Mouse (Mus musculus): ENCODE data around the gene Mad2l2. TPM values are rescaled to one million over a fixed set of nuclear protein-coding genes. Genes with fewer than 3 reads are reported as not detected.

Gene Mad2l2
- polyA plus RNA-seq, 1 experiment, result 111 TPM

DNA sequence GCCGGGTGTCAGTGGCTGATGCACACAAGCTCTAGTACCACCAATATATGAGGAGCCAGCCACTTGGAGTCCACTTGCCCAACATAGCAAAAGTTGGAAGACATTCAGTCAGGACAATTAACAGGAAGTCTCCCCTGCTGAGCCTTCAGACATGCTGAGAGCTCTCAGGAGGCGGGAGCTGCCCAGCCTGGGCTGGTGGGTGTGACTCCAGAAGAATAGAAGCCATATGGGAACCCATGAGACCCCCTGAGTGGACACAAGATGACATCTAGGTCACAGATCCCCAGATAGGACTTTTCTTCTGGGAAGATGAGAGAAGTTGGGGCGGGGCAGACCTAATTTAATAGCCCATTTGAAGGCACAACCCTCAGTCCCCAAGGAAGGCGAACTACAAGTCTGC lies 41.0 kb upstream of the Mad2l2 start:
- no peak for DNase-seq (ENCODE audit: low read depth)
- no peak for TF ChIP-seq CTCF (IDR thresholded peaks at IDR 0.05; ENCODE audit: borderline replicate concordance, extremely low read depth, insufficient read depth, insufficient read length)
- no peak for TF ChIP-seq POLR2A (IDR thresholded peaks at IDR 0.05; ENCODE audit: borderline replicate concordance, extremely low read depth, insufficient read depth, insufficient read length, poor library complexity, severe bottlenecking)

DNA sequence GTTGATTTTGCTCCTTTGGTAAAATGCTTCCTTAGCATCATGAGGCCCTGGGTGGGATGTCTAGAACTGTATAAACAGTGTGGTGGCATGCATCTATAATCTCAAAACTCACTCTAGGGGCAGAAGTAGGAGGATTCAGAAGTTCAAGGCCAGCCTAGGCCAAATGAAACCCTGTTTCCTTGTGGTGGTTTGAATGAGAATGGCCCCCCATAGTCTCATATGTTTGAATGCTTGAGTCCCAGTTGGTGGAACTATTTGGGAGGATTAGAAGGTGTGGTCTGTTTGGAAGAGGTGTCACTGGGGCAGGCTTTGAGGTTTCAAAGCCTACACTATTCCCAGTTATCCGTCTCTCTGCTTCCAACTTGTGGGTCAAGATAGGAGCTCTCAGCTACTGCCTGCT lies 39.0 kb upstream of the Mad2l2 start:
- no peak for DNase-seq (ENCODE audit: low read depth)
- TF ChIP-seq CTCF (IDR thresholded peaks at IDR 0.05; ENCODE audit: borderline replicate concordance, extremely low read depth, insufficient read depth, insufficient read length) (no peak), POLR2A (IDR thresholded peaks at IDR 0.05; ENCODE audit: borderline replicate concordance, extremely low read depth, insufficient read depth, insufficient read length, poor library complexity, severe bottlenecking) (no peak)

DNA sequence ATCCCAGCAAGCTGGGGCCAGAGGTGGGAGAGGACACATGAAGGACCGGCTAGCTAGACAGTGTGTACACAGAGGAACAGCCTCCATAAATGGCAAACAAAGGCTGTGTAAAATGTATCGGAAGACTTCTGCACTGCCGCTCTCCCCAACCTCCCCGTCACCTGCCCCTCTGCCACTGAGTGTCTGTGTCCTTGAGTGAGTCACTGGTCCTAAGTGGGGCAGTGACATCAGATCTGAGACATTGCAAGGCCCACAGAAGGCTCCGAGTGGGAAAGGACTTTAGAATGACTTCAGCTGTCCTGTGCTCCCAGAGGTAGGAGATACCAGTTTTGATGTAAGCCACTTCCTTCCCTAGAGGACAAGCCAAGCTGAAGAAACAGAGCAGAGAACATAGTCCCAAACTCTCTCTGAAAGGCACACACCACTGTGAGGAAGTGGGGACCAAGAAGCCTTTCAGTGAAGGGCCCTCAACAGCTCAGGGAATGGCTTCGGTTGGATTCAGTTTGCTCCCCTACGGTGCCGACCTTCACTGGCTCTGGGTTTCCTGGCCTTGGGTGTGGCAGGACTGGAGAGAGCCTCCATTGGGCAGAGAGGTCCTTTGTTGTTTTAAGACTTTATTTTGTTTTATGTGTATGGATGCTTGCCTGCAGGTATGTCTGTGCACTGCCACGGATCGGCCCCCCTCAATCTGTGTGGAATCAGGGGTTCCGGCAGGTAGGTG lies 37.5 kb upstream of the Mad2l2 start:
- TF ChIP-seq POLR2A (IDR thresholded peaks at IDR 0.05; ENCODE audit: borderline replicate concordance, extremely low read depth, insufficient read depth, insufficient read length, poor library complexity, severe bottlenecking), result no peak
- no peak for TF ChIP-seq CTCF (IDR thresholded peaks at IDR 0.05; ENCODE audit: borderline replicate concordance, extremely low read depth, insufficient read depth, insufficient read length)

DNA sequence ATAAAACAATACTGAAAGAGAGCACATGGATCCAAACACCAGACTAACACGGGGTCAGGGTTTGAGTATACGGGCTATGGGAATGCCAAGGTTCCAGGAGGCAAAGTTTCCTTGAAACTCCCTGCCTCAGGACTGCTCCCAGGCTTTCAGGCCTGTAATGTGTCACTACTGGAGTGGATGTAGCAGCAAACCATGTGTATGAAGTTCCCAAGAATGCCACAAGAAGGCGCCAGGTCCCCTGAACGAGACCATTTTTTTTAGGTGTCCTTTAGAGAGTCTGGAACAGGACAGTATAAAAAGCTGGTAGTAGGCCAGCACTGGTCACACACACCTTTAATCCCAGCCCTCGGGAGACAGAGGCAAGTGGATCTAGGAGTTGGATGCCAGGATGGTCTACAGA lies 36.0 kb upstream of the Mad2l2 start:
- peak; percentile 15 for DNase-seq (ENCODE audit: low read depth)
- TF ChIP-seq POLR2A (IDR thresholded peaks at IDR 0.05; ENCODE audit: borderline replicate concordance, extremely low read depth, insufficient read depth, insufficient read length, poor library complexity, severe bottlenecking) (no peak), CTCF (IDR thresholded peaks at IDR 0.05; ENCODE audit: borderline replicate concordance, extremely low read depth, insufficient read depth, insufficient read length) (peak; percentile 17; the same call in 1 of the 2 replicates)

More for the DNA sequence above, 37.5 kb upstream of the Mad2l2 start:
- DNase-seq (ENCODE audit: low read depth), result no peak

DNA sequence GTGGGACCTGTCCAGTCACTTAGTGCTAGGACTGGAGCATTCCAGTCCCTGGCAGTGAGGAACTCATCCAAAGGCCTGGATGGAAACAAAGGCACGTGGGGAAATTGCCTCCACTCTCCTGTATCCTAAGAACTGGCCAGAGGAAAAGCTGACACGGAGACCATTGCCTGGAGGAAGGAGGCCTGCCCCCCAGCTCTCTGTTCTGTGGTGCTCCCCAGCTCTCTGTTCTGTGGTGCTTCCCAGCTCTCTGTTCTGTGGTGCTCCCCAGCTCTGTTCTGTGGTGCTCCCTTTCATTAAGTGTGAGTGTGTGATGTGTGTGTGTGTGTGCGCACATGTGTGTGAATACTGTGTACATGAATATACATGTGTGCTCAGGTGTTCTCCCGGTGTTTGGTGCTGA lies 35.1 kb upstream of the Mad2l2 start:
- TF ChIP-seq POLR2A (IDR thresholded peaks at IDR 0.05; ENCODE audit: borderline replicate concordance, extremely low read depth, insufficient read depth, insufficient read length, poor library complexity, severe bottlenecking), result no peak
- no peak for TF ChIP-seq CTCF (IDR thresholded peaks at IDR 0.05; ENCODE audit: borderline replicate concordance, extremely low read depth, insufficient read depth, insufficient read length)
- no peak for DNase-seq (ENCODE audit: low read depth)

DNA sequence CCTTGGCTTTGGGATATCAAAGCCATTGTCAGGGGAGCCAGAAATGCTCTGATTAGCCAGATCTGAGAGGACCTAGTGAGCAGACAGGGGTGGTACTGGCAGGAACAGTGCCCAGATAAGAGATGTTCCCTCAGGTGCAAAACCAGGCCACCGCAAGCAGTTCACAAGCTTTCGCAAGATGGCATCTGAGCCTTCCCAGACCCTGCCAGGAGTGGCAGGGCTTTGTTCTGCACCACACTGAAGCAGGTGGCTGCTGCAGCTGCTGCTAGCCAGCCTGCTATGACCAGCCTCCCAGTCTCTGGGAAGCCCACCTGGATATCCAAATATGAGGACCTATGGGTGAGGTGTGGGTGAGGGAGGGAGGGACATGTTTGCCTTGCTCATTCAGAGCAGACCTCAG lies 32.2 kb upstream of the Mad2l2 start:
- DNase-seq (ENCODE audit: low read depth), result peak; percentile 34
- no peak for TF ChIP-seq CTCF (IDR thresholded peaks at IDR 0.05; ENCODE audit: borderline replicate concordance, extremely low read depth, insufficient read depth, insufficient read length)
- no peak for TF ChIP-seq POLR2A (IDR thresholded peaks at IDR 0.05; ENCODE audit: borderline replicate concordance, extremely low read depth, insufficient read depth, insufficient read length, poor library complexity, severe bottlenecking)

DNA sequence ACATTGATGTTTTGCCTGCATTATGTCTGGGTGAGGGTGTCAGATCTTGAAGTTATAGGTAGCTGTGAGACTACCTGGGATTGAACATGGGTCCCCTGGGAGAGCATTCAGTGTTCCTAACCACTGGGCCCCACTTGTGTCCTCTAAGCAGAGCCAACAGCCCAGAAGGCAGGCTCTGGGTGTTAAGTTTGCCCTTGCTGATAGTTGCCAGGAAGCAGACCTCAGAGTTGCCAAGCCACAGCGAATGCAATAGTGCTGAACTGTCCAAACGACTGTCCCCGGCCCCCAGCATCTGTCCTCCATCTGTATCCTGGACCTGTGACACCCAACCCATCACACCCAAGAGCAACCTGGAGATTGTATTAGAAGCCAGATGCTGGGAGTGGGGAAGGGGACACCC lies 31.5 kb upstream of the Mad2l2 start:
- DNase-seq (ENCODE audit: low read depth), result no peak
- TF ChIP-seq CTCF (IDR thresholded peaks at IDR 0.05; ENCODE audit: borderline replicate concordance, extremely low read depth, insufficient read depth, insufficient read length) (no peak), POLR2A (IDR thresholded peaks at IDR 0.05; ENCODE audit: borderline replicate concordance, extremely low read depth, insufficient read depth, insufficient read length, poor library complexity, severe bottlenecking) (no peak)

DNA sequence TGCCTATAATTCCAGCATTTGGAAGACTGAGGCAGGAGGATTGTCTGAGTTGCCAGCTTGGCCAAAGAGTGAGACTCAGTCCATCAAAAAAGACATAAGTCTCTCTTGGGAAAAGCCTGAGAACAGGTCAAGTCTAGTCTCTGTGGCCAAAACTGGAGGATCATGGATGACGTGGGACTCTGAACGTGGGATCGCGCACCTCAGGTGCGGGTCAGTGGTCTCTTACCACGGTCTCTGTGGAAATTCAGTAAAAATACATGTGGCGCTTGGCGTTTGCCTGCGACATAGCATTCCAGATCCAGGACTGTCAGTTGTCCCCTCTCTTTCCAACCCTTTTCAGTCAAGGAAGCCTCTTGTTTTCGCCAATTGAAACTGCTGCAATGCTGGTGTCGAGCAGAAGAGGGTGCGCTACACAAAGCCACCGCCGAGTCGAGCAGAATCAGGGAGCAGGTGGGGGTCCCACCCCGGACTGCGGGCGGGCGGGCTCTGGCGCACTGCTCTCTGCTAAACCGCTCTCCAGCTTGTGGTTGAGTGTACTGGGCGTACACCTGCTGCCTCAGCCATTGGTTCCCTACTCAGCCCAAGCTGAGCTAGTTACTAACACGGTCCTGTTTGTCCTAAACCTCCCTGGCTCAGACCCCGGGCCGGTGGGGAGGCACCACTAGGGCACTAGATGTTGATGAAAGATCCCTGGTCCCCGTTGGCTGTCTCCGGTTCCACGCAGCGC lies 28.2 kb upstream of the Mad2l2 start:
- peak; percentile 93 for DNase-seq (ENCODE audit: low read depth)
- TF ChIP-seq POLR2A (IDR thresholded peaks at IDR 0.05; ENCODE audit: borderline replicate concordance, extremely low read depth, insufficient read depth, insufficient read length, poor library complexity, severe bottlenecking), result peak; percentile 29; the same call in 1 of the 2 replicates
- TF ChIP-seq CTCF (IDR thresholded peaks at IDR 0.05; ENCODE audit: borderline replicate concordance, extremely low read depth, insufficient read depth, insufficient read length), result peak; percentile 66

DNA sequence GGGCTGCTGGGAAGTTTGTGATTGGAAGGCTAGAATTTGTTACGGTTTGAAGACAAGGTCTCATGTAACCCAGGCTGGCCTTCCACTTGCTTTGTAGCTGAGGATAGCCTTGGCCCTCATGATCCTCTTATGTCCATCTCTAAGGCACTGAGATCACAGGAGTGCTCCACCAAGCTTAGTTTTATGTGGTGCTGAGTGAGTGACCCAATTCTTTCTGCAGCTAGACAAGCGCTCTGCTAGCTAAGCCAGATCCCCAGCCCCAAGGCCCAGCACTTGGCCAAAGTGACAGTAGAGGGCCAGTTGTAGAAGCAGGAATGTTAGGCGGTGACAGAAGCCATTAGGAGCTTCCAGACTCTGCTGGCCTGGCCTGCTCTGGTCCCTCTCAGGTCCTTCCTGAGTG lies 26.0 kb upstream of the Mad2l2 start:
- no peak for DNase-seq (ENCODE audit: low read depth)
- TF ChIP-seq POLR2A (IDR thresholded peaks at IDR 0.05; ENCODE audit: borderline replicate concordance, extremely low read depth, insufficient read depth, insufficient read length, poor library complexity, severe bottlenecking) (no peak), CTCF (IDR thresholded peaks at IDR 0.05; ENCODE audit: borderline replicate concordance, extremely low read depth, insufficient read depth, insufficient read length) (no peak)

DNA sequence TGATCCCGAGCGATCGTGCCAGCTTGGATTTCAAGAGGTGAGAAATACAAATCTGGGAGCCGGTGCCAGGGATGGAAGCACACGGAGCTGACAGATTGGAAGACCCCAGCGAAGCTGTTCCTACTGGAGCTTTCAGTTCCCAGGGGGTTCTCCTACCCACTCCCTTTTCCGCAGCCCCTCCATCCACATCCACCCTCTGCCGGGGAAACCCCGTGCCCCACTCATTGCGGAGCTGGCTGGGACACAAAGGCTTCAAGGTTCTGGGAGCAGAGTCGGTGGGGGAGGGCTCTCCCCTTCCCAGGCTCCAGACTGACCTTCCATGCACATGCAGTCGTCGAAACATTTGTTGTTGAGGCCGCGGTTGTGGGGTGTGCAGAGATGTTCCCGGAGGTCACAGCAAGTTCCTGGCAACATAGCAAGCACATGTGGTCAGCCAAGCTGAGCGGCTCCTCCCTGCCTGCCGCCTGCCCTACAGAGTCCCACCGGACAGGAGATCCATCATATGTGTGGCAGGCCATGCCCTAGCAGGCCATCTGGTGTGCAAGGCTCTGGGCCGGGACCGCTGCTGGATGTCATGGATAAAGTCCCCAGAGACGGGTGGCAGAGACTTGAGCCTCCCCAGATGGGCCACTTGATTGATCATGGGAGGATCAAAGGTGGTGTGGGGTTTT lies 22.4 kb upstream of the Mad2l2 start:
- TF ChIP-seq CTCF (IDR thresholded peaks at IDR 0.05; ENCODE audit: borderline replicate concordance, extremely low read depth, insufficient read depth, insufficient read length) (no peak), POLR2A (IDR thresholded peaks at IDR 0.05; ENCODE audit: borderline replicate concordance, extremely low read depth, insufficient read depth, insufficient read length, poor library complexity, severe bottlenecking) (no peak)
- DNase-seq (ENCODE audit: low read depth), result peak; percentile 83

DNA sequence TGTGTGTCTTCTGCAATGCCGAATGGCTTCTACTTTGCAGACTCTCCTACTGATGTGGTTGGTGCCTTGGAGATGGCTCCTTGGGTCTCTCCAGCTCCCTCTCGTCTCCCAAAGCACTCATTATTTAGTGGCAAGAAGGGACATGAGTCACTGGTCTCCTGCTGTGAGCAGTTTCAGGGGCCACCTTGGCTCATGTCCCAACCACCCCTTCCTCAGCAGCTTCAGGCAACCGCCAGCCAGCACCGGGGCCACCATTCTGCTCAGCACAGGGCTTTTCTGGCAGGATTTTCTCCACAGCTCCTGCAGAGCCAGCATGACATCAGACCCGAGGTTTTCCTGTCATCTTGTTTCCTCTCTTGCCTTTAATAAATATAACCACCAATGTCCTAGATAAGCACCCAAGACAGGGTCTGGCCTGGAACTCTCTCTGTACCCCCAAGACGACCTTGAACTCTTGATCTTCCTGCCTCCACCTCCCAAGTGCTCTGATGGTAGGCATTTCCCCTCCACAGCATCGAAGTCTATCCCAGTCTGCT lies 21.6 kb upstream of the Mad2l2 start:
- TF ChIP-seq POLR2A (IDR thresholded peaks at IDR 0.05; ENCODE audit: borderline replicate concordance, extremely low read depth, insufficient read depth, insufficient read length, poor library complexity, severe bottlenecking), result no peak
- no peak for TF ChIP-seq CTCF (IDR thresholded peaks at IDR 0.05; ENCODE audit: borderline replicate concordance, extremely low read depth, insufficient read depth, insufficient read length)
- DNase-seq (ENCODE audit: low read depth), result no peak
